Mouse (Mus musculus): ENCODE results near the gene Rbpms2. TPM values are rescaled to one million over a fixed set of nuclear protein-coding genes. Genes with fewer than 3 reads are reported as not detected.
"Not testable (repeated sequence)": the region's sequence is repeated elsewhere in the genome, so short reads cannot be mapped to it uniquely, and the experiment has no call there.

Rbpms2 gene
- polyA plus RNA-seq, 1 experiment from 2014 or later: 125 TPM

- Histone ChIP-seq H3K27ac (replicated peaks in 1 of 2; ENCODE audit: control insufficient read depth in 1 of 2, insufficient read depth in 1 of 2, low read depth in 2 of 2, low read length in 2 of 2) (no peak overlapping the region), H3K9me3 (ENCODE audit: control insufficient read depth, low read length) (no peaks in the 10 kb centered on the region), H3K4me2 (ENCODE audit: low read length) (no peak overlapping the region), H3K36me3 (ENCODE audit: control insufficient read depth, insufficient read depth, low read length) (peaks cover 30% of the 10 kb centered on the region), H3K27me3 (ENCODE audit: control insufficient read depth, insufficient read depth, low read length) (no peaks in the 10 kb centered on the region), H3K9ac (ENCODE audit: low read length) (no peak overlapping the region), H3K4me3 (ENCODE audit: control insufficient read depth in 1 of 2, insufficient read depth in 1 of 2, low read depth in 1 of 2, low read length in 2 of 2) (no peak overlapping the region), H3K4me1 (ENCODE audit: control insufficient read depth in 2 of 2, insufficient read depth in 2 of 2, low read length in 2 of 2) (peaks cover 13 to 49% of the 10 kb centered on the region in 2 experiments)
- whole genome bisulfite sequencing: 80% methylated on average over 1 of the region's 1 CpGs
- no peak for ATAC-seq (ENCODE audit: insufficient number of reproducible peaks, insufficient read depth, low FRiP score, low read depth)
These were observed 53.5 kb downstream of the Rbpms2 start for GRCm38 (mm10) chr9:65682994-65683393.

- Histone ChIP-seq H3K4me3 (ENCODE audit: control insufficient read depth in 1 of 2, insufficient read depth in 1 of 2, low read depth in 1 of 2, low read length in 2 of 2) (no peak overlapping the region), H3K4me1 (ENCODE audit: control insufficient read depth in 2 of 2, insufficient read depth in 2 of 2, low read length in 2 of 2) (peaks cover 2 to 32% of the 10 kb centered on the region in 2 experiments; a peak in 3 of 4 replicates), H3K27ac (replicated peaks in 1 of 2; ENCODE audit: control insufficient read depth in 1 of 2, insufficient read depth in 1 of 2, low read depth in 2 of 2, low read length in 2 of 2) (no peak overlapping the region), H3K27me3 (ENCODE audit: control insufficient read depth, insufficient read depth, low read length) (no peaks in the 10 kb centered on the region), H3K36me3 (ENCODE audit: control insufficient read depth, insufficient read depth, low read length) (peaks cover 40% of the 10 kb centered on the region), H3K9ac (ENCODE audit: low read length) (no peak overlapping the region), H3K4me2 (ENCODE audit: low read length) (no peak overlapping the region), H3K9me3 (ENCODE audit: control insufficient read depth, low read length) (no peaks in the 10 kb centered on the region)
- ATAC-seq (ENCODE audit: insufficient number of reproducible peaks, insufficient read depth, low FRiP score, low read depth): no peak
- 78% methylated on average over 2 of the region's 2 CpGs for WGBS
These were observed 55.3 kb downstream of the Rbpms2 start for GRCm38 (mm10) chr9:65684704-65685103.

GRCm38 (mm10) chr9:65689869-65690268 lies 60.4 kb downstream of the Rbpms2 start:
- not testable (repeated sequence) for ATAC-seq (ENCODE audit: insufficient number of reproducible peaks, insufficient read depth, low FRiP score, low read depth); H3K9ac ChIP-seq (ENCODE audit: low read length); H3K4me2 ChIP-seq (ENCODE audit: low read length); H3K27me3 ChIP-seq (ENCODE audit: control insufficient read depth, insufficient read depth, low read length); H3K4me1 ChIP-seq (ENCODE audit: control insufficient read depth in 2 of 2, insufficient read depth in 2 of 2, low read length in 2 of 2); H3K27ac ChIP-seq (replicated peaks in 1 of 2; ENCODE audit: control insufficient read depth in 1 of 2, insufficient read depth in 1 of 2, low read depth in 2 of 2, low read length in 2 of 2); H3K9me3 ChIP-seq (ENCODE audit: control insufficient read depth, low read length); H3K4me3 ChIP-seq (ENCODE audit: control insufficient read depth in 1 of 2, insufficient read depth in 1 of 2, low read depth in 1 of 2, low read length in 2 of 2)
- H3K36me3 ChIP-seq (ENCODE audit: control insufficient read depth, insufficient read depth, low read length): peaks cover 78% of the 10 kb centered on the region
- 83% methylated on average over 1 of the region's 2 CpGs for WGBS

GRCm38 (mm10) chr9:65692466-65692865 lies 63.0 kb downstream of the Rbpms2 start:
- H3K9me3 ChIP-seq (ENCODE audit: control insufficient read depth, low read length): no peaks in the 10 kb centered on the region
- no peak overlapping the region for H3K4me2 ChIP-seq (ENCODE audit: low read length)
- no peak for ATAC-seq (ENCODE audit: insufficient number of reproducible peaks, insufficient read depth, low FRiP score, low read depth)
- H3K27me3 ChIP-seq (ENCODE audit: control insufficient read depth, insufficient read depth, low read length): no peaks in the 10 kb centered on the region
- H3K4me3 ChIP-seq (ENCODE audit: control insufficient read depth in 1 of 2, insufficient read depth in 1 of 2, low read depth in 1 of 2, low read length in 2 of 2): no peak overlapping the region
- H3K4me1 ChIP-seq (ENCODE audit: control insufficient read depth in 2 of 2, insufficient read depth in 2 of 2, low read length in 2 of 2): peaks cover 2 to 17% of the 10 kb centered on the region in 2 experiments; a peak in 3 of 4 replicates
- WGBS: 62% methylated on average over 3 of the region's 3 CpGs
- no peak overlapping the region for H3K9ac ChIP-seq (ENCODE audit: low read length)
- H3K36me3 ChIP-seq (ENCODE audit: control insufficient read depth, insufficient read depth, low read length): peaks cover 87% of the 10 kb centered on the region
- peak overlapping the region in 1 of 2 experiments; percentile 37; a peak in 1 of 4 replicates for H3K27ac ChIP-seq (replicated peaks in 1 of 2; ENCODE audit: control insufficient read depth in 1 of 2, insufficient read depth in 1 of 2, low read depth in 2 of 2, low read length in 2 of 2)

- no peak for ATAC-seq (ENCODE audit: insufficient number of reproducible peaks, insufficient read depth, low FRiP score, low read depth)
- H3K36me3 ChIP-seq (ENCODE audit: control insufficient read depth, insufficient read depth, low read length): peaks cover 87% of the 10 kb centered on the region
- peak overlapping the region in 1 of 2 experiments; percentile 50; a peak in 1 of 4 replicates for H3K27ac ChIP-seq (replicated peaks in 1 of 2; ENCODE audit: control insufficient read depth in 1 of 2, insufficient read depth in 1 of 2, low read depth in 2 of 2, low read length in 2 of 2)
- H3K4me2 ChIP-seq (ENCODE audit: low read length): no peak overlapping the region
- no peak overlapping the region for H3K4me3 ChIP-seq (ENCODE audit: control insufficient read depth in 1 of 2, insufficient read depth in 1 of 2, low read depth in 1 of 2, low read length in 2 of 2)
- H3K9ac ChIP-seq (ENCODE audit: low read length): no peak overlapping the region
- H3K27me3 ChIP-seq (ENCODE audit: control insufficient read depth, insufficient read depth, low read length): no peaks in the 10 kb centered on the region
- no peaks in the 10 kb centered on the region for H3K9me3 ChIP-seq (ENCODE audit: control insufficient read depth, low read length)
- WGBS: 42% methylated on average over 5 of the region's 5 CpGs
- peaks cover 2 to 17% of the 10 kb centered on the region in 2 experiments; a peak in 3 of 4 replicates for H3K4me1 ChIP-seq (ENCODE audit: control insufficient read depth in 2 of 2, insufficient read depth in 2 of 2, low read length in 2 of 2)
These were observed 63.6 kb downstream of the Rbpms2 start for GRCm38 (mm10) chr9:65692959-65693603.

- Histone ChIP-seq H3K36me3 (ENCODE audit: control insufficient read depth, insufficient read depth, low read length) (peaks cover 96% of the 10 kb centered on the region), H3K27ac (replicated peaks in 1 of 2; ENCODE audit: control insufficient read depth in 1 of 2, insufficient read depth in 1 of 2, low read depth in 2 of 2, low read length in 2 of 2) (peak overlapping the region in 1 of 2 experiments; percentile 55; a peak in 2 of 4 replicates), H3K9me3 (ENCODE audit: control insufficient read depth, low read length) (no peaks in the 10 kb centered on the region), H3K4me1 (ENCODE audit: control insufficient read depth in 2 of 2, insufficient read depth in 2 of 2, low read length in 2 of 2) (peaks cover 2 to 17% of the 10 kb centered on the region in 2 experiments; a peak in 3 of 4 replicates), H3K27me3 (ENCODE audit: control insufficient read depth, insufficient read depth, low read length) (no peaks in the 10 kb centered on the region), H3K9ac (ENCODE audit: low read length) (no peak overlapping the region), H3K4me2 (ENCODE audit: low read length) (no peak overlapping the region), H3K4me3 (ENCODE audit: control insufficient read depth in 1 of 2, insufficient read depth in 1 of 2, low read depth in 1 of 2, low read length in 2 of 2) (no peak overlapping the region)
- ATAC-seq (ENCODE audit: insufficient number of reproducible peaks, insufficient read depth, low FRiP score, low read depth): no peak
- 26% methylated on average over 3 of the region's 3 CpGs for WGBS
These were observed 66.2 kb downstream of the Rbpms2 start for GRCm38 (mm10) chr9:65695646-65696045.

GRCm38 (mm10) chr9:65696337-65696736 lies 66.9 kb downstream of the Rbpms2 start:
- H3K27ac ChIP-seq (replicated peaks in 1 of 2; ENCODE audit: control insufficient read depth in 1 of 2, insufficient read depth in 1 of 2, low read depth in 2 of 2, low read length in 2 of 2): peak overlapping the region; percentile 55 to 56; a peak in 3 of 4 replicates
- peaks cover 2 to 17% of the 10 kb centered on the region in 2 experiments; a peak in 3 of 4 replicates for H3K4me1 ChIP-seq (ENCODE audit: control insufficient read depth in 2 of 2, insufficient read depth in 2 of 2, low read length in 2 of 2)
- 0 out of 2 replicates have a peak, but pooled peaks have one; percentile 19 for ATAC-seq (ENCODE audit: insufficient number of reproducible peaks, insufficient read depth, low FRiP score, low read depth)

More at GRCm38 (mm10) chr9:65696337-65696736, 66.9 kb downstream of the Rbpms2 start:
- Histone ChIP-seq H3K9ac (ENCODE audit: low read length) (no peak overlapping the region), H3K4me2 (ENCODE audit: low read length) (no peak overlapping the region), H3K36me3 (ENCODE audit: control insufficient read depth, insufficient read depth, low read length) (peaks cover 96% of the 10 kb centered on the region), H3K9me3 (ENCODE audit: control insufficient read depth, low read length) (no peaks in the 10 kb centered on the region), H3K27me3 (ENCODE audit: control insufficient read depth, insufficient read depth, low read length) (no peaks in the 10 kb centered on the region), H3K4me3 (ENCODE audit: control insufficient read depth in 1 of 2, insufficient read depth in 1 of 2, low read depth in 1 of 2, low read length in 2 of 2) (no peak overlapping the region)
